Mouse (Mus musculus): Measurements from ENCODE around the gene Kncn.
A peak's percentile ranks its signal among the peaks of the same experiment; 100 is the strongest.

Gene Kncn

DNA sequence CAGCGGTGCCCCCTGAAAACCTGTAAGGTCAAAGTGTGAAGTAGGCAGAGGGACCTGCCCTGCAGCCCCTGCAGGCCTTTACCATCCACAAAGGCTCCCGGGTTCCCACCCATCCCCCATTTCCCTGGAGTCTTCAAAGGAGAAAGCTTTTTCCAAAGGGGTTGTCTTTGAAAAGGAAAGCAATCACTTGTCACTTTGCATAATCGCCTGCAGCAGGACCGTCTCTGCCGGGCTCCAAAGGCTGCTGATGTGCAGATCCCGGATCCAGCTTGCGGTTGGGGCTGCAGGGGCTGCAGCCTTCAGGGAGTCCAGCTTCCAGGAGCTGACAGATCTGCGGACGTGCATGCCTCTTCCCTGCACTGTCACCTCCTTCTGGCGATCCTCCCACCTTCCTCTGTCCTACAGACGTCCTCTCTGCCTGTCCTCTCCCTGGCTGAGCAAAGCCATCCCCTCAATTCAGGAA lies 6.0 kb upstream of the Kncn start:
- DNase-seq (ENCODE audit: extremely low spot score, low read depth, low spot score): no peak

GRCm38 (mm10) chr4:115878828-115879227 lies 5.4 kb upstream of the Kncn start:
- no peak for DNase-seq (ENCODE audit: extremely low spot score, low read depth, low spot score)

DNA sequence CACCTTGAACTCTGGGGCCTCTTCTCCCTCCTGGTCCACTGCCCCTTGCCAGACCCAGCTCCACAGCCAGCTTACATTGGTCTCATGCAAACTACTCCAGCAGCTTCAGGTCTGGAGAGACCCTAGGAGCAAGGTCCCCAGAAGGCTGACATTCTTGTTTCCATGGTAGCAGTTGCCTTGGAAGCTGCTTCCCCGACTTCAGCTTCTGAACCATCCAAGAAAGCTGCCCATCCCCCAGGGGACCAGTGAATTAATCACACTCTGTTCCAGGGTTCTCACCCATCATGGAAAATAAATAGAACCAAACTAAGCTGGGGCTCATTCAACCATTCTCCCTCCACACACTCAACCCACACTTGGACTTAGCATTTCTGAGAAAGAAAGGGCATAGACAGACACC lies 3.0 kb upstream of the Kncn start:
- no peak for DNase-seq (ENCODE audit: extremely low spot score, low read depth, low spot score)

GRCm38 (mm10) chr4:115882195-115882594 lies 2.0 kb upstream of the Kncn start:
- no peak for DNase-seq (ENCODE audit: extremely low spot score, low read depth, low spot score)

- no peak for DNase-seq (ENCODE audit: extremely low spot score, low read depth, low spot score)
Measured at GRCm38 (mm10) chr4:115885846-115886245, 1.6 kb downstream of the Kncn start.

GRCm38 (mm10) chr4:115886875-115887274 lies 2.7 kb downstream of the Kncn start:
- DNase-seq (ENCODE audit: extremely low spot score, low read depth, low spot score): no peak

- DNase-seq (ENCODE audit: extremely low spot score, low read depth, low spot score): no peak
Measured at GRCm38 (mm10) chr4:115890066-115890465, 5.9 kb downstream of the Kncn start.

DNA sequence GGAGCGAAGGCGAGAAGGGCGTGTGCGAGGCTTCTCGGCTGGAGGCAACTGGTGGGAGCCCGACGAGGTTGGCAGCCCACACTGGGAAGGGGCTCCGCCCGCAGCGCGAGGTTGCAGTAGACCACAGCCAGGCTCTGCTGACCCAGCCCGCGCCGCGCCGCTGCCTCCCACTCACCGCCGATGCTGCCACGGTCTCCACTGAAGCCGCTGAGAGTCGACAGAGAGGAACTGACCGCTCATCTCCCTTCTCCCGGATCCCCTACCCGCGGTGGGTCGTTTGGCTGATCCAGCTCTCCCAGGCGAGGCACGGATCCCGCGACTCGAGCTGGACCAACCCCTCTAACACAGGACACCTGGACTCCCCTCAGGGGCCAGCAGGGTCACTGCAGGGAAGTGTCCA lies 6.4 kb downstream of the Kncn start, which contains the start of gene 6430628N08Rik:
TSS of gene 6430628N08Rik (plus strand) at position 113 of the 400 bp plus-strand sequence.
- DNase-seq (ENCODE audit: extremely low spot score, low read depth, low spot score): no peak

DNA sequence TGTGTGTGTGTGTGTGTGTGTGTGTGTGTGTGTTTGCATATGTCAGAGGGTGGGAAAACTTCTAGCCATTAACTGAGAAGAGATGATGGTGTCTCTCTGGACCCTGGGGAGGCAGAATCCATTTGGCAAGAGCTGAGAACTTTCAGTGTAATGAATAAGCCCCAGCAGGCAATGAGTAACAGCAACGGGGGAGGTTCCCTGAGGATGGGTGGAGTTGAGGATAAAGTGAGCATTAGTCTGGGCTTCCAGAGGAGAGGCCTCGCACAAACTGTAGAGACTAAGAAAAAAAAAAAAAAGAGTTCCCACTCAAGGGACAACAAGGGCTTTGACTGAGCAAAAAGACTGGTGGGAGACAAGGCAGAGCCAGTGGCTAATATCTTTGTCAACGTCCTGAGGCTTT lies 10.1 kb downstream of the Kncn start:
- no peak for DNase-seq (ENCODE audit: extremely low spot score, low read depth, low spot score)

DNA sequence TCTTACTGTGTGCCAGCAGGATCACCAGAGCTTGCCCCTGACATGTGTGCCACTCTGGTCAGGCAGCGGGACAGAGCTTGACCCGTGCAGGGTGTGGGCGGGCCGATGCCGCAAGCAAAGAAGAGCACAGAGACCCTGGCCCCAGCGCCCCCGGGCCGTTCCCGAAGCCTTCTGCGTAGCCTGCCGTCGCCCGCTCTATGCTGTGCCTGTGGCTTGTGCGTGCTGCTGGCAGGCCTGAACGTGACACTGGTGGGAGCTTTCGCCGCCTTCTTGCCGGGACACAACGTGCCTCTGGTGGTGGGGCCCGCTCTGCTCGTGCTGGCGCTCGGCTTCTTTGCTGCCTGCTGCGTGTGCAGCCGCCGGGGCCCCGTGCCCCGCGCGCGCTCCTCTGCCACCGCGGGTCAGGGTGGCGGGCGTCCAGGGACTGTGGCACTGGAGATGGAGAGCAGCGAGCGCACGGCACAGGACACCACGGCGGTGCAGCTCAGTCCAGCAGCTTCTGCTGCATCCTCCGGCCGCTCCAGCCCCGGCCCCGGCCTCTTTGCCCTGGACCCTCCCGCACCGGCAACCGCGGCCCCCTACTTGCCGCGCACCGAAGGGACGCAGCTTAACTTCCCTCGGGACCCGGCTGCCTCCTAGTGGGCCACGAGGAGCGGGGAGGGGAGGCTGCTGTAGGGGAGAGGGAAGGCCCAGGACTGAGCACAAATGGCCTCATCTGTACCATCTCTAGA lies 13.9 kb downstream of the Kncn start:
- no peak for DNase-seq (ENCODE audit: extremely low spot score, low read depth, low spot score)

DNA sequence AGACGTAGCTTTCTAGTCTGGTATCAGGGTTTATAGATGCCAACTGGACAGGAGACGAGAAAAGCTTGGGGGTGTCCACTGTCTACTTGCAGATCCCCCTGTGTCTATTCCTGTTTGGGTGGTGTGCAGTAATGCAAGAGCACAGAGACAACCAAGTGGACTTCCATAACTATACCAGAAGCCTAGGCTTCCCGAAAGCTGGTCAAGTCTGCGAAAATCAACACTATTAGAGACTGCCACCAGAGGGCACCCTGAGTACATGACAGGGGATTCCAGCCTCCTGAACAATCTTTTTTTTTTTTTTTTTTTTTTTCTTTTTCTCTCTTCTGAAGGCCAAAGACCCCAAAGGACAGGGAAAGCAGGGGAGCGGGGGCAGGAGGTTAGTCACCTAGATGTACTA lies 18.6 kb downstream of the Kncn start:
- DNase-seq (ENCODE audit: extremely low spot score, low read depth, low spot score): peak; percentile 66

- no peak for DNase-seq (ENCODE audit: extremely low spot score, low read depth, low spot score)
Measured at GRCm38 (mm10) chr4:115904375-115904774, 20.2 kb downstream of the Kncn start.

DNA sequence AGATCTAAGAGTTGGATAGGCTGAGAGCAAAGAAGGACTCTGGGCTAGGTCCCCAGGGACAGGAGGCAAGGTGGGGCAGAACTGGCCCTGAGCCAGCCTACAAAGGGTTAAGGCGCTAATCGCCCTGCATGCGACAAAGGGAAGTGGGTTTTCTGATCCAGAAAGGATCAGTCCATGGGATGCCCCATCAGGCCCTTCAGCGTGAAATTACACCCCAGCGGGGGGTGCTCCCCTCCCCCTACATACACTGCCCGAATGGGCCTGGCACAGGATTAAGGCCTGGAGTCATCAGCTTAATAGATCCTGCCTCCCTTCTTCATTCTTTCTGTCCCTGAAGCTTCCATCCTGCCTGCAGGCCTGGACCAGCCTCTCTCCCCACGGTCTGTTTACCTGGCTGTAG lies 21.5 kb downstream of the Kncn start:
- no peak for DNase-seq (ENCODE audit: extremely low spot score, low read depth, low spot score)

GRCm38 (mm10) chr4:115906791-115907190 lies 22.6 kb downstream of the Kncn start:
- DNase-seq (ENCODE audit: extremely low spot score, low read depth, low spot score): no peak

GRCm38 (mm10) chr4:115907994-115908393 lies 23.8 kb downstream of the Kncn start:
- no peak for DNase-seq (ENCODE audit: extremely low spot score, low read depth, low spot score)

DNA sequence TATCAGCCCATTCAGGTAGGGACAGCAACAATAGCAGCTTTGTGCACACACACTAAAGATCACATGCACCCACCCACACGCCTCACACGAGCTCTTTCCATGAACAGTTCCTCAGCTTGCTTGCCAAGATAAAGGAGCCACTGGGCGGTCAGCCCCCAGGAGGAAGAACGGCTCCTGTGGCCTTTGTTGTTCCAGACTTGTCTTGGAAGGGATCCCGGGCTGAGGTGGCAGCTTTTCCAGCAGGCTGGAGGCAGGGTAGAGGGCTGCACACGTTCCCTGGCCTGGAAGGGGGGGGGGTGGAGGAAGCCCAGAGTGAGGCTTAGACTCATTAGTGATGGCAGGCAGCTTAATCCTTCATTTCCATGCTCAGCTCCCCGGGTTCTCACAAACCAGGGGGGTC lies 24.4 kb downstream of the Kncn start:
- DNase-seq (ENCODE audit: extremely low spot score, low read depth, low spot score): no peak

- DNase-seq (ENCODE audit: extremely low spot score, low read depth, low spot score): no peak
Measured at GRCm38 (mm10) chr4:115911586-115911985, 27.4 kb downstream of the Kncn start.

- DNase-seq (ENCODE audit: extremely low spot score, low read depth, low spot score): no peak
Measured at GRCm38 (mm10) chr4:115919911-115920310, 35.7 kb downstream of the Kncn start.

GRCm38 (mm10) chr4:115922688-115923087 lies 38.5 kb downstream of the Kncn start:
- no peak for DNase-seq (ENCODE audit: extremely low spot score, low read depth, low spot score)

- DNase-seq (ENCODE audit: extremely low spot score, low read depth, low spot score): no peak
Measured at GRCm38 (mm10) chr4:115923262-115923880, 39.2 kb downstream of the Kncn start.

DNA sequence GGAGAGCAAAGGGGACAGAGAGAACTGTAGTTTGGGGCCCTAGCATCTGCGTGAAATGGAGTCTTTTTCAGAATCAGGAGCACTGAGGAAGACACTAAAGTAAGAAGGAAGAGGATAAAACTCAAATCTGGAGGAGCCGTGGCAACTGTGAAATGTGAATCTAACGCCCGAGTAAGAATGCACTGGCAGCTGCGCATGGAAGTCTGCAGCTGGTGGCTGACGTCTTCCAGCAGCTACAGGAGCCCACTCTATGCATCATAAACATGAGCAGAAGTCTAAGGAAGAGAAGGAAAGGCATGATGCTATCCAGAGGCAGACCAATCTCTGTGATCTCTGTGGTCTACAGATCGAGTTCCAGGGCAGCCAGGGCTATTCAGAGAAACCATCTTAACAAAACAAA lies 43.4 kb downstream of the Kncn start:
- DNase-seq (ENCODE audit: extremely low spot score, low read depth, low spot score): no peak

GRCm38 (mm10) chr4:115931556-115932088 lies 47.4 kb downstream of the Kncn start:
- no peak for DNase-seq (ENCODE audit: extremely low spot score, low read depth, low spot score)
